Mouse (Mus musculus) MEL (cell line): Measurements from ENCODE around the gene Rad51b.

Experiments used
- KAT2A ChIP-seq: conservative IDR thresholded peaks from 2 replicates; pipeline ENCODE4 v1.6.1; 2012; ENCODE audit warnings: low read depth, low read length, improper control_type of control experiment, inconsistent platforms
- UBTF ChIP-seq: IDR thresholded peaks from 2 replicates; pipeline ENCODE4 v1.6.1; 2012; ENCODE audit warnings: low read depth, mild to moderate bottlenecking, inconsistent platforms, low read length, improper control_type of control experiment, moderate library complexity, borderline replicate concordance; ENCODE audit not compliant: insufficient read depth

- TF ChIP-seq KAT2A (no peak), UBTF (no peak)
These were observed 398.9 kb downstream of the Rad51b start for GRCm38 (mm10) chr12:79695832-79696434.
